Mouse (Mus musculus): Measurements from ENCODE around the gene Stim1.
A peak's percentile ranks its signal among the peaks of the same experiment; 100 is the strongest.

Gene Stim1

GRCm38 (mm10) chr7:102267601-102268394, at the start of gene Stim1:
TSS of gene Stim1 (plus strand) at chr7:102267806.
- no peak for DNase-seq

DNA sequence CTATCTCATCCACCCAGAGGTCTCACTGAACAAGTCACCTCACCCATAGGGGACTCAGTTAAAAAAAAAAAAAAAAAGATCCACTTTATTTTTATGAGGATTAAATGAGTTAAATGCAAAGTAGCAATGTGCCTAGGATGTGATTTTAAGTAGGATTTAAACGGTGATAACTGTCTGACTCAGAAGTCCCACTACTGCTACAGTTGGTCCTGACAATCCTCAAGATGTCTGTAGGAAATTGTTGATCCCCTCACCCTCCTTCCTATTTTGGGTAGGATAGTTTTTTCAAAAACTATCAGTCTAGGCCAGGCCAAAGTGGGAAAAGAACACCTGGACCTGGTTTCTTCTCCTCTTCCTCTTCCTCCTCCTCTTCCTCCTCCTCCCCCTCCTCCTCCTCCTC, 45.7 kb upstream of the Stim1 start:
- DNase-seq: no peak

DNA sequence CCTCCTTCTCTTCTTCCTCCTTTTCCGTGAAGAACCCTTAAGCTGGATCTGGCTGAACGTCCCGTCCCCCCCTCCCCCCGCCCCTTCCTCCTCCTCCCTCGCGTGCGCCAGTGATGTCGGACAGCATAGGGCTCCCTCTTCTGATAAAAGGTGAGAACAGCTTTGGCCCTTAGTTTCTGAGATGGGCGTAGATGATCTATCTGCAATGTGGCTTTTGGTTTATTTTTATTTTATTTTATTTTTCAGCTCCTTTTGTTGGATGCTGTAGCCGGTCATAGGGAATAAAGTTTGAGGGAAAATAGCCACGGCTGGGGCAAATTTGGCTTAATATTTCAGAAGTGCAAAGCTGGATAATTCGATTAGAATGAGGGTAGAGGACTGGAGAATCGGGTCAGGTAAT, 45.3 kb upstream of the Stim1 start:
- no peak for DNase-seq

GRCm38 (mm10) chr7:102222830-102223556, 44.6 kb upstream of the Stim1 start:
- peak; percentile 82 for DNase-seq

- no peak for DNase-seq
Observed at GRCm38 (mm10) chr7:102223883-102224738, 43.5 kb upstream of the Stim1 start.

DNA sequence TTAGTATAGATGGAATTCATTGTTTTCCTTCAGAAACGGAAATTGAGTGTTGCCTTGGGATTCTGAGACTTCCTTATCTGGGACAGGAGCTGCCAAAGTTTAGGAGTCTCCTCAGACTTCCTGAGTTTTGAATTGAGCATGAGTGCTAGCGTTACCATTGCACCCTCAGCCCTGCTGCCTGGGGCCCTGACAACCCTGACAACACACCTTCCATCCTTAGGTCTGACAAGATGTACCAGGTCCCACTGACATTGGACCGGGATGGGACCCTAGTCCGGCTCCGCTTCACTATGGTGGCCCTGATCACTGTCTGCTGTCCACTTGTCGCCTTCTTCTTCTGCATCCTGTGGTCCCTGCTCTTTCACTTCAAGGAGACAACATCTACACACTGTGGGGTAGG, 41.6 kb upstream of the Stim1 start:
- DNase-seq: no peak

- DNase-seq: no peak
Observed at GRCm38 (mm10) chr7:102228049-102228670, 39.4 kb upstream of the Stim1 start.

- DNase-seq: no peak
Observed at GRCm38 (mm10) chr7:102229814-102230213, 37.8 kb upstream of the Stim1 start.

DNA sequence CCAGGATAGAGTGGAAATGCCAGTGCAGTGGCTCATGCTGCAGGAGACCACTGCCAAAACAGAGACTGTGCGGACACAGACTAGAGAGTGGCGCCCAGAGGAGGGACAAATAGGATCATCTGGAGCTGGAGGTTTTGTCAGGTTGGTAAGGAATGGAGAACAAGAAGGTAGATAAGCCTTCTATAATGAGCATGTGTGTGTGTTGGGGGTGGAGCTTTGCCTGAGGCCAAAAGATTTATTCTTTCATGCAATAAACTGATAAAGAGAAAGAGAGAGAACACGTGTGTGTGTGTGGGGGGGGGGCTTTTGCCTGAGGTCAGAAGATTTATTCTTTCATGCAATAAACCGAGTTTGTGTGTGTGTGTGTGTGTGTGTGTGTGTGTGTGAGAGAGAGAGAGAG, 34.5 kb upstream of the Stim1 start:
- no peak for DNase-seq

DNA sequence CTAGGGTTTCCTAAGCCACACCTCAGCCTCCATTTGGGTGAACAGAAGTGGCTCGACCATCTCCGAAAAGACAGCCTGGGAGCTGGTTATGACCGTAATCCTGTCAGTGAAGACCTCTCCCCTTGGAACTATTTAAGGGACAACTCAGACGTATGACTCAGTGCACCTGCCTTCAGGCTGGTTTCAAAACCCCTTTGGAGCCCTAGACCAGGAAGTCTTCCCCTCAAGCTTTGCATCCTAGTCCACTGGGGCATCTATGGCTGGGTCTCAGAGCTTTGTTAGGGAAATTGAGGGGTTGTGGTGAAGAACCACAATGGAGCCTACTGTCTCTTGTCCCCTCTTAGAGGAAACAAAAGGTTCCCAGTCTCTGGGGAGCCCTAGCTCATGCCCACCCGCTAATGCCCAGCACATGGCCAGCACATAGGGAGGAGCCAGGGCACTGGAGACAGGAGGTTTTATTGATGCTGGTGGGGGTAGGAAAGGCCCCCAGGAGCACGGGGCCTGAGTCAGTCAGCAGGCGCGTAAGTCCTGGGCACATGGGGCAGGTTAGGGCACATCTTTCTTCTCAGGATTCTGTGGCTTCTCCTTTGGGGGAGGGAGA, 28.8 kb upstream of the Stim1 start:
- DNase-seq: no peak

DNA sequence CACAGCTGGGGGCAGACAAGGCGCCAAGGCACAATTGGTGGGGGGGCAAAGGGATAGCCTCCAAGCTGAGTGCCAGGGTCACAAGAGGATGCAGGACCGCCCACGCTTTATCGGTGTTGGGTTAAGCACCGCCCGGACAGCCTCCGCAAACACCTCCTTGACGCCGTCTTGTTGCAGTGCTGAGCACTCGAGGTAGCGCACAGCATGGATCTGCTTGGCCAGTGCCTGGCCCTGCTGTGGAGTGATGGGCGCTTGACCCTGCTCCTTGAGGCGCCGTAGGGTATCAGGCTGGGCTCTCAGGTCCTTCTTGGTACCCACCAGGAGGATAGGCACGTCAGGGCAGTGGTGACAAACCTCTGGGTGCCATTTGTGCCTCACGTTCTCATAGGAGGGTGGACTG, 28.0 kb upstream of the Stim1 start:
- no peak for DNase-seq

DNA sequence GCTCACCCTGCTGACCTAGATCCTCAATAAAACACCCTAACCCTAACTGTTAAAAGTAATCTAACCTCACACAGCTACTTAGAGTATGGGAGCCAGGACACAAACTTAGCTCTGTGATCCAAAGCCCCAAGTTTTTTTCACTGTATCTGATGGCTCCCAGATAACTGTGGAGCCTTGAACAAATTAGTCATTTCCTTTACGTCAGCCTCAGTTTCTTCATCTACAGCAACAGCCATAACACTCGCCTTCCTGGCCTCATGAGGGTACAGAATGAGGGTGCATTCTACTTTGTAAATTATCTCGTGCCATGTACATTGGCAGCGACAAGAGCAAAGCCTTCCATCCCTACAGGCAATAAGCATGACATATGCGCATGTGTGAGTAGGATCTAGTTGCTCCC, 25.2 kb upstream of the Stim1 start:
- no peak for DNase-seq

DNA sequence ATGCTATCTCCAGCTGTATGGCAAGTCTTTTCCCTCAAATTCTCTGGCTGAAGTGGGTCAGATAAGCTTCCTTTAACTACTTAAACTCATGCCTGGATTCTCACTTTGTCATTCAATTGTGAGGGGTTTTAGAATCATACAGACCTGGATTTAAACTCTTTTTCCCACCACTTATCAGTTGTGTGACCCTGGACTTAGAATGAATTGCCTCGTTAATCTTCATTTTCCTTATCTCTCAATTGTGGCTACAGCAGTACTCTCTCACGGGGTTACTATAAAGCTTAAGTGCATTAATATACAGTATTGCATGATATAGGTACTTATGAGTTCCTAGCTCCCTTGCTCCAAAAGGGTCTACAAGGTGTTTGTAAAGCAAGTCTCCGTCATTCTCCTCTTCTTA, 24.7 kb upstream of the Stim1 start:
- no peak for DNase-seq

DNA sequence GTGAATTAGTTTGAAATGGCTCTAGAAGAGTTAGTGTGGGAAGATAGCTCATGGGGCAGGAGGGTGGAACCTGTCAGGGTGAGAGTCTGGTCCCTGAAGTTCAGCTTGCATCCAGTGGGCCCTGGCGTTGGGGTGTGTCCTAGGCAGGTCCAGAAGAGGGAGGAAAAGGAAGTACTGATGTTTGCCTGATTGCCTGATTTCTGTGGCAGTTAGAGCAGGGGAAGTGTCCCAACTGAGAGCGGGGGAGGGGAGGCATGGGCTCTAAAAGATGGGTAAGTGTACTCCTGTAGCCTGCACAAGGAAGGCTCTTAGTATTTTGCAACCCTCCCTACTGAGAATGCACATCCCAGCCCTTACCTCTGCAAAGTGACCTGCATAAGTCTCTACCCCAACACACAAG, 23.7 kb upstream of the Stim1 start:
- no peak for DNase-seq

DNA sequence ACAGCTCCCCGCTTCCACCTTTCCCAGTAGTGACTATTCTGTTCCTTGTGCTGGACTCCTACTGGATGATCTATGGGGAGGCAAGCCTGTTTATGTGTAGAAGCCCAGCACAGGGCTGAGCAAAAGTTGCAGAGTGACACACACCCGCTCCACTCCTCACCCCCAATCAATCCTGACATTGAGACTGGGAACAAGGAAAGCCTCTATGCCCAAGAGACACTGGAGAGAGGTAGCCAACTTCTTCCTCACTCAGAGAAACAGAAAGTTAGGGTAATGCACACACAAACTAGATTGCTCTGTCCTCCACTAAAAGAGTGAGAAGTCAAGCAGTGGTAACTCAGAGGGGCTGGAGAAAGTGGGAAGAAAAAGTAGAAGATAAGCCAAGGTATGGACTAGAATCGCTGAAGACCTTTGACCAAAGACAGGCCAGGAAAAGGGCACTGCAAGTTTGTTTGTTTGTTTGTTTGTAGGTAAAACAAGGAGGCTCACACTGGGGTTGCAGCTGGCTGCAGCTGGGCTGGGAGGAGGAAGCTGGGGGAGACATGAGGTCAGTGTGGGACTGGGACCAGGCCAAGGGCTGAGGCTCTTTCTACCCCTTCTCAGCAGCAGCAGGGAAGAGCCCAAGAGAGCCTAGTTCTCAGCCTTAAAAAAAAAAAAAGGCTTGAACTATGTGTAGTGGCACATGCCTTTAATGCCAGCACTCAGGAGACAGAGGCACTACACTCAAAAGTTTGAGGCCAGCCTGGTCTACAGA, 22.6 kb upstream of the Stim1 start:
- no peak for DNase-seq

GRCm38 (mm10) chr7:102245775-102246174, 21.8 kb upstream of the Stim1 start:
- DNase-seq: no peak

DNA sequence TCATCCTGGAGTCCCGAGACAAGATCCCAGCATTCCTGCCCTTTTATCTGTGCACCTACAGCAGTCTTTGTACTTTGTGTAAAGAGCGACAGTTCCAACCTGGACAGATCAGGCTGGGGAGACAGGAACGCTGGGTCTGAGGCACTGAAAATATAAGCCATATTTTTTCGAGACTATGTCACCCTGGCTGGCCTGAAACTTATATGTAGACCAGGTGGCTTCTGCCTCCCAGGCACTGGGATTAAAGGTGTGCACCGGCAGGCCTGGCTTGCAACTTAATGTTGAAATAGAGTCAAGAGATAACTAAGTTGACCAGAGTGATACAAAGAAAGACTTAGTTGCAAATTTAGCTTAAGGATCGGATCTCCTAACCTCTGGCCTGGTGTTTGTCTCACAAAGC, 21.3 kb upstream of the Stim1 start:
- no peak for DNase-seq

DNA sequence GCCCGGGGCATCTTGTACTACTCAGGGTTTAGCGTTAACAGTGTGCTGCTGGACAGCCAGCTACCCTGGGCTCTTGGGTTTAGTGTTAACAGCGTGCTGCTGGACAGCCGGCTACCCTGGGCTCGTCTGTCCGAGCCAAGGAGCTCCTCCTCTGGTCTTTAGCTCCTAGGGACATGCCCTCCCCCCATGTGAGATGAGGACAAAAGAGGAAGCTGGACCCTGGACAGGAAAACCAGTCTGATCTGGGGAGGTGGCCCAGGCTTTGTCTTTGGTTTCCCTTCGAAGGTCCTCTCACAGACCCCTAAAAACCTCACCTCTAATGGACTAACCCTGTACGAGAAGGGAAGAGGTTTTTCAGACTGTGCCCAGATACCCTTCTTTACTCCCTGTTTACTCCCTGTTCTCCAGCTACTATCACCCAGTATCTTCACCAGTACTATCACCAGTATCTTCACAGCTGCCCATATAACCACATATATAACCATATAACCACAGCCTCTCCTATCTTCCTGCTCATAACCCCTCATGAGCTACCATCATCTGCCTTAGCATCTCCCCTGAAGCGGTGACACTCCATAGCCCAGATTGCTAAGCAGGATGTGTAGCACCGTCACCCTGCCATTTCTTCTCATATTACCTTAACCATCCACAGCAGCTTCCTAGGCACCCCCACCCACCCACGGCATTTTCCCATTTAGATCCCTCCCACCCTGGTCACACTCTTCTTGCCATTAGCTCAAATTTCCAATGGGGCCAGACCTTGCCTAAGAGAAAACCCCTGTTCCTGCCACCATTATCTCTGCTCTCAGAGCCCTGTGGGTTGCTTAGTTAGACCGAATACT, 20.4 kb upstream of the Stim1 start:
- no peak for DNase-seq

DNA sequence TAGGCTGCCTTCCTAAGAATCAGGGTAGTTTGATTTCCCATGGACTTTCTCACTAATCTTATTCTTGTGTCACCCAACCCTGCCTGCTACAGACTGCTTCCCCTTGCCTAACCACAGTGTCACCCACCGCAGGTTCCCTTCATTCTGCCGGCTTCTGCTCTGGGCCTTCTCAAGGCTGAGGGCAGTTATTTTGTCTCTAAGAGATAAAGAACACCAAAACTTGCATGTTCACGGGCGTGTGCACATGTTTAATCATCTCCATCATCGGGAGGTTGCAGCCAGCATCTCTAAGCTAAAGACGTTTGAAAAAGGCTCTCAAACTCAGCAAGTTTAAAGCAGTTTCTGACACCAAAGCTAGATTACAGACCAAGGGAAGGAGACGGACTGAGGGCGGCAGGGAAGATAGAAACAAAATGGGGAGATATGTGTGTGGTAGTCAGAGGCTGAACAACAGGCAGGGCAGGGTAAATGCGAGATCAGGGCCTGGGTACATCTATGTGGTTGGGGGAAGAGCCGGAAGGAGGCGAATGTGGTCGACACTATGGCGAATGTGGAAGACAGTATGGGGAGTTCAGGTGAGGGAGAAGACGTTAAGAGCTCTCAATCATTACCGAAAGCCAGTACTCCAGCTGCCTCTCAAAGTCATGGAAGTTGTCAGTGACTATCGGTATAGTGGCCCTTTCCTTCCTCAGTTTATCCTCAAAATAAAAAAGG, 18.8 kb upstream of the Stim1 start:
- no peak for DNase-seq

DNA sequence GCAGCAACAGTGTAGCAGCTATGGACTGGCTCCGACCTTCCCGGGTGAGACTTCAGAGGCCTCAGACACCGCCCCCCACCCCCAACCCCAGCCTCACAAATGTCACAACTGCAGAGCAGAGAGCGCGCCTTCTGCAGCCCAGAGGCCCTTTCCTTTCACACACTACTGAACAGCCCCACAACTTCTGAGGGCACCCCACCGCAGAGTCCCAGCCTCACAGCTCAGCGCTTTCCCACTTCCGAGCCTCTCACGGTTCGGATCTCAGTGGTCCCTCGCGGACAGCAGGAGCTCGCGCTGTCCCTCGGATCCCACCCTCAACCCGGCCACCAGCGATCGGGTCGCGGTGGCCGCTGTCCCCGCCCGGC, 18.1 kb upstream of the Stim1 start:
- DNase-seq: no peak

Measured in kidney, adult 18-20 months (tissue).